In the genomic region with DNA sequence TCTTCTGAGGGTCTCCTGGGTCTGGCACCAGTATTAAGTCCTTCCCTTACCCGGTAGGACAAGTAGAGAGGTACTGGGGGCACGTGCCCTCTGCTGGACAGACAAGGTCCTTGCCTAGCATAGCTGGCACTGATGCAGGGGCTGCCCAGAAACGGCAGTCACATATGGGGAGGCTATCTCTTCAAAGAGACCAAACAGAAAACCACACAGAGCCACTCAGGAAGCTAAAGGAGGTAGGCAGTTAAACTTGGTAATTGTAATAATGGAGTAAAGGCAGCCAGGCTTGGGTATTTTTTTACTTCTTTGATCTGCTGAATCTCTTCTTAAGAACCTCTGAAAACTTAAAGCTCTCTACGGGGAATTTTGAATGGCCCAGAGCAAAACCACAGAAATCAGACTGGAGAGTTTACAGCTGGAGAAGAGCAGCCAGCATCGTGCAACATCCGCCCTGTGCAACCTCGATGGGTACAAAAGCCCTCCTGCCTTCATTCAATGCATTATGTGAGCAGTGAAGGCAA, we compare ENCODE assay signal across 8 mouse cellular contexts. TPM values are rescaled to one million over a fixed set of nuclear protein-coding genes. Genes with fewer than 3 reads are reported as not detected.
DNase-seq lines count a peak whose midpoint lies in the region; ATAC-seq and TF ChIP-seq lines count a peak whose summit lies in the region.

No protein-coding gene starts in this region.

- peaks cover 13% of the 10 kb centered on the region for H3K79me2 ChIP-seq in heart, adult 2 months (replicated peaks; ENCODE audit: control insufficient read depth, insufficient read depth, low read length)

- H3K9me3 ChIP-seq in heart, embryonic 10.5 days, result no peaks in the 10 kb centered on the region
- no peaks in the 10 kb centered on the region for H3K9me3 ChIP-seq in ES-Bruce4 (replicated peaks; ENCODE audit: control insufficient read depth, insufficient read depth, low read length, poor library complexity, severe bottlenecking)
- no peaks in the 10 kb centered on the region for H3K9me3 ChIP-seq in embryonic facial prominence, embryonic 13.5 days
- no peaks in the 10 kb centered on the region for H3K9me3 ChIP-seq in limb, embryonic 14.5 days (ENCODE audit: control insufficient read depth, low read length)
- H3K9me3 ChIP-seq in neural tube, embryonic 15.5 days (replicated peaks), result no peaks in the 10 kb centered on the region
- H3K9me3 ChIP-seq in hindbrain, embryonic 14.5 days (ENCODE audit: control insufficient read depth, low read length), result no peaks in the 10 kb centered on the region

- no peak for TF ChIP-seq POLR2A in heart, adult 2 months (IDR thresholded peaks at IDR 0.05; ENCODE audit: insufficient read depth, low read depth, low read length)
- no peak for TF ChIP-seq POLR2A in ES-Bruce4 (IDR thresholded peaks at IDR 0.05; ENCODE audit: insufficient read depth, low read length)
- TF ChIP-seq POLR2A in limb, embryonic 14.5 days (IDR thresholded peaks at IDR 0.05; ENCODE audit: borderline replicate concordance, extremely low read depth, insufficient read depth, insufficient read length), result no peak

- ATAC-seq in embryonic facial prominence, embryonic 13.5 days (ENCODE audit: insufficient number of reproducible peaks, insufficient read depth, low FRiP score, low TSS enrichment, low read depth), result peak; percentile 67; the same call in 1 of the 2 replicates
- ATAC-seq in limb, embryonic 14.5 days (ENCODE audit: low FRiP score, low read depth), result 0 out of 2 replicates have a peak, but pooled peaks have one; percentile 39
- no peak; the same call in 1 of the 2 replicates for ATAC-seq in neural tube, embryonic 15.5 days (ENCODE audit: low FRiP score)
- no peak for ATAC-seq in hindbrain, embryonic 14.5 days (ENCODE audit: low FRiP score)

- no peak for TF ChIP-seq EP300 in heart, adult 2 months (IDR thresholded peaks at IDR 0.05; ENCODE audit: insufficient read depth, low read depth, low read length)
- no peak for TF ChIP-seq EP300 in ES-Bruce4 (IDR thresholded peaks at IDR 0.05; ENCODE audit: insufficient read depth, low read depth, low read length)

- H3K9ac ChIP-seq in heart, adult 2 months (ENCODE audit: low read depth, low read length), result peak overlapping the region; percentile 45
- no peak overlapping the region for H3K9ac ChIP-seq in ES-Bruce4 (ENCODE audit: low read depth, poor library complexity, severe bottlenecking)
- H3K9ac ChIP-seq in embryonic facial prominence, embryonic 13.5 days, result 0 out of 2 replicates have a peak overlapping the region, but pooled peaks have one; percentile 51
- no peak overlapping the region for H3K9ac ChIP-seq in limb, embryonic 14.5 days (ENCODE audit: low read depth, low read length, severe bottlenecking)
- H3K9ac ChIP-seq in neural tube, embryonic 15.5 days (replicated peaks), result no peak overlapping the region
- H3K9ac ChIP-seq in hindbrain, embryonic 14.5 days, result no peak overlapping the region

- H3K4me1 ChIP-seq in heart, adult 2 months (ENCODE audit: control insufficient read depth, insufficient read depth, low read length), result peaks cover 51% of the 10 kb centered on the region
- peaks cover 38% of the 10 kb centered on the region for H3K4me1 ChIP-seq in heart, embryonic 10.5 days
- H3K4me1 ChIP-seq in ES-Bruce4 (ENCODE audit: control insufficient read depth, insufficient read depth, low read length), result no peaks in the 10 kb centered on the region
- peaks cover 65% of the 10 kb centered on the region for H3K4me1 ChIP-seq in embryonic facial prominence, embryonic 13.5 days
- H3K4me1 ChIP-seq in limb, embryonic 14.5 days (ENCODE audit: control insufficient read depth, insufficient read depth, low read length), result peaks cover 24% of the 10 kb centered on the region
- peaks cover 17% of the 10 kb centered on the region for H3K4me1 ChIP-seq in neural tube, embryonic 15.5 days
- 0 out of 2 replicates have a peak, but pooled peaks cover 2% of the 10 kb centered on the region for H3K4me1 ChIP-seq in hindbrain, embryonic 14.5 days (replicated peaks; ENCODE audit: control insufficient read depth, insufficient read depth, low read length)

- 28% methylated on average over 7 of the region's 7 CpGs for WGBS in heart, adult 2 months
- 58% methylated on average over 7 of the region's 7 CpGs for WGBS in heart, embryonic 10.5 days
- WGBS in embryonic facial prominence, embryonic 13.5 days, result 12% methylated on average over 7 of the region's 7 CpGs
- WGBS in limb, embryonic 14.5 days, result 34% methylated on average over 7 of the region's 7 CpGs
- 34% methylated on average over 7 of the region's 7 CpGs for WGBS in neural tube, embryonic 15.5 days
- WGBS in hindbrain, embryonic 14.5 days, result 45% methylated on average over 7 of the region's 7 CpGs

- peak in 1 of 2 experiments; percentile 72 for DNase-seq in heart, adult 2 months
- no peak for DNase-seq in heart, embryonic 10.5 days (ENCODE audit: low spot score)
- no peak for DNase-seq in limb, embryonic 14.5 days (ENCODE audit: low spot score)
- no peak for DNase-seq in hindbrain, embryonic 14.5 days (ENCODE audit: low spot score)
- no peak for DNase-seq in frontal cortex, postnatal 10 days (ENCODE audit: low spot score in 2 of 2)

- no peaks in the 10 kb centered on the region for H3K27me3 ChIP-seq in heart, adult 2 months (ENCODE audit: control insufficient read depth, insufficient read depth, low read length)
- H3K27me3 ChIP-seq in heart, embryonic 10.5 days (ENCODE audit: insufficient read depth, poor library complexity, severe bottlenecking), result no peaks in the 10 kb centered on the region
- H3K27me3 ChIP-seq in ES-Bruce4 (ENCODE audit: control insufficient read depth, insufficient read depth, low read length, poor library complexity, severe bottlenecking), result no peaks in the 10 kb centered on the region
- H3K27me3 ChIP-seq in embryonic facial prominence, embryonic 13.5 days, result no peaks in the 10 kb centered on the region
- H3K27me3 ChIP-seq in limb, embryonic 14.5 days (ENCODE audit: control insufficient read depth, insufficient read depth, low read length), result no peaks in the 10 kb centered on the region
- H3K27me3 ChIP-seq in neural tube, embryonic 15.5 days (replicated peaks), result no peaks in the 10 kb centered on the region
- H3K27me3 ChIP-seq in hindbrain, embryonic 14.5 days (ENCODE audit: control insufficient read depth, insufficient read depth, low read length), result no peaks in the 10 kb centered on the region

- intact Hi-C loops in heart, adult 2 months (cut with DNase I), result no loop called here

- no peak overlapping the region for H3K4me2 ChIP-seq in embryonic facial prominence, embryonic 13.5 days
- no peak overlapping the region for H3K4me2 ChIP-seq in limb, embryonic 14.5 days (replicated peaks; ENCODE audit: low read depth, low read length, severe bottlenecking)
- H3K4me2 ChIP-seq in neural tube, embryonic 15.5 days, result no peak overlapping the region
- no peak overlapping the region for H3K4me2 ChIP-seq in hindbrain, embryonic 14.5 days (replicated peaks)

- H3K27ac ChIP-seq in heart, adult 2 months, result peak overlapping the region; percentile 91
- no peak overlapping the region; the same call in 1 of the 2 replicates for H3K27ac ChIP-seq in heart, embryonic 10.5 days
- no peak overlapping the region for H3K27ac ChIP-seq in ES-Bruce4 (ENCODE audit: insufficient read depth, low read length)
- H3K27ac ChIP-seq in embryonic facial prominence, embryonic 13.5 days, result peak overlapping the region; percentile 82
- H3K27ac ChIP-seq in limb, embryonic 14.5 days (replicated peaks; ENCODE audit: low read depth, low read length), result no peak overlapping the region
- H3K27ac ChIP-seq in neural tube, embryonic 15.5 days (replicated peaks), result 0 out of 2 replicates have a peak overlapping the region, but pooled peaks have one; percentile 33
- no peak overlapping the region for H3K27ac ChIP-seq in hindbrain, embryonic 14.5 days

- TF ChIP-seq CTCF in heart, adult 2 months (IDR thresholded peaks at IDR 0.05), result peak; percentile 81
- TF ChIP-seq CTCF in ES-Bruce4 (IDR thresholded peaks at IDR 0.05; ENCODE audit: low read depth, low read length), result peak; percentile 9

- H3K36me3 ChIP-seq in heart, adult 2 months (ENCODE audit: control insufficient read depth, insufficient read depth, low read length), result peaks cover 34% of the 10 kb centered on the region
- H3K36me3 ChIP-seq in heart, embryonic 10.5 days, result no peaks in the 10 kb centered on the region
- no peaks in the 10 kb centered on the region for H3K36me3 ChIP-seq in ES-Bruce4 (ENCODE audit: control insufficient read depth, insufficient read depth, low read length, poor library complexity, severe bottlenecking)
- H3K36me3 ChIP-seq in embryonic facial prominence, embryonic 13.5 days, result no peaks in the 10 kb centered on the region
- H3K36me3 ChIP-seq in limb, embryonic 14.5 days (ENCODE audit: control insufficient read depth, insufficient read depth, low read length), result no peaks in the 10 kb centered on the region
- H3K36me3 ChIP-seq in neural tube, embryonic 15.5 days, result no peaks in the 10 kb centered on the region
- no peaks in the 10 kb centered on the region for H3K36me3 ChIP-seq in hindbrain, embryonic 14.5 days (replicated peaks; ENCODE audit: control insufficient read depth, insufficient read depth)

- no peak overlapping the region for H3K4me3 ChIP-seq in heart, adult 2 months
- no peak overlapping the region for H3K4me3 ChIP-seq in heart, embryonic 10.5 days
- H3K4me3 ChIP-seq in ES-Bruce4 (ENCODE audit: low read depth, low read length), result no peak overlapping the region
- H3K4me3 ChIP-seq in embryonic facial prominence, embryonic 13.5 days, result no peak overlapping the region
- H3K4me3 ChIP-seq in limb, embryonic 14.5 days (replicated peaks; ENCODE audit: low read length), result no peak overlapping the region
- H3K4me3 ChIP-seq in neural tube, embryonic 15.5 days (replicated peaks), result no peak overlapping the region
- no peak overlapping the region for H3K4me3 ChIP-seq in hindbrain, embryonic 14.5 days (replicated peaks; ENCODE audit: low read length)

RNA-seq across cellular contexts. Expression of a gene that starts 16.0 kb away (rescaled TPM):
- 10 to 100 TPM; 54.1 to 56.0 TPM for total RNA-seq in heart, adult 2 months (2021)
- 30.7 and 39.6 TPM in 2 replicates for polyA plus RNA-seq in heart, adult 2 months (2012; rRNA removed)
- 15.5 and 15.6 TPM in 2 replicates for polyA plus RNA-seq in heart, embryonic 10.5 days (2016; fragmentation: Nextera tagmentation; extraction: Ambion mirVana)
- polyA plus RNA-seq in ES-Bruce4 (2011; ENCODE audit: insufficient read depth, insufficient read length, low read depth, missing spikeins), result 1.8 and 6.1 TPM in 2 replicates
- polyA plus RNA-seq in embryonic facial prominence, embryonic 13.5 days (2015; fragmentation: Nextera tagmentation; extraction: Ambion mirVana), result 15.8 and 16.1 TPM in 2 replicates
- polyA plus RNA-seq in limb, embryonic 14.5 days (2012; rRNA removed), result 22.3 and 22.4 TPM in 2 replicates
- 13.1 and 13.5 TPM in 2 replicates for polyA plus RNA-seq in limb, embryonic 14.5 days (2014; fragmentation: Nextera tagmentation; extraction: Ambion mirVana)
- polyA plus RNA-seq in neural tube, embryonic 15.5 days (2015; fragmentation: Nextera tagmentation; extraction: Ambion mirVana), result 22.5 and 24.8 TPM in 2 replicates
- 18.1 and 18.7 TPM in 2 replicates for polyA plus RNA-seq in hindbrain, embryonic 14.5 days (2014; fragmentation: Nextera tagmentation; extraction: Ambion mirVana)

RNA-seq across cellular contexts. Expression of a gene that starts 57.7 kb away (rescaled TPM):
- 10 to 100 TPM; 13.1 to 15.5 TPM for total RNA-seq in heart, adult 2 months (2021)
- 10.3 and 14.6 TPM in 2 replicates for polyA plus RNA-seq in heart, adult 2 months (2012; rRNA removed)
- 19.5 and 22.4 TPM in 2 replicates for polyA plus RNA-seq in heart, embryonic 10.5 days (2016; fragmentation: Nextera tagmentation; extraction: Ambion mirVana)
- polyA plus RNA-seq in ES-Bruce4 (2011; ENCODE audit: insufficient read depth, insufficient read length, low read depth, missing spikeins), result 26.1 and 26.8 TPM in 2 replicates
- 22.8 and 24.0 TPM in 2 replicates for polyA plus RNA-seq in embryonic facial prominence, embryonic 13.5 days (2015; fragmentation: Nextera tagmentation; extraction: Ambion mirVana)
- 24.3 and 29.7 TPM in 2 replicates for polyA plus RNA-seq in limb, embryonic 14.5 days (2012; rRNA removed)
- 17.7 and 19.5 TPM in 2 replicates for polyA plus RNA-seq in limb, embryonic 14.5 days (2014; fragmentation: Nextera tagmentation; extraction: Ambion mirVana)
- 17.5 and 19.5 TPM in 2 replicates for polyA plus RNA-seq in neural tube, embryonic 15.5 days (2015; fragmentation: Nextera tagmentation; extraction: Ambion mirVana)
- 11.9 and 13.6 TPM in 2 replicates for polyA plus RNA-seq in hindbrain, embryonic 14.5 days (2014; fragmentation: Nextera tagmentation; extraction: Ambion mirVana)

Comparison
In these comparisons a context has a peak if more than half of its experiments do, and no peak if none do; other contexts are left out.
1. H3K27ac ChIP-seq: peak in heart, adult 2 months (single experiment), embryonic facial prominence, embryonic 13.5 days (single experiment) and neural tube, embryonic 15.5 days (single experiment); none in heart, embryonic 10.5 days (single experiment), ES-Bruce4 (single experiment), limb, embryonic 14.5 days (single experiment) and hindbrain, embryonic 14.5 days (single experiment).
2. H3K9ac ChIP-seq: peak in heart, adult 2 months (single experiment) and embryonic facial prominence, embryonic 13.5 days (single experiment); none in ES-Bruce4 (single experiment), limb, embryonic 14.5 days (single experiment), neural tube, embryonic 15.5 days (single experiment) and hindbrain, embryonic 14.5 days (single experiment).
3. ATAC-seq: peak in embryonic facial prominence, embryonic 13.5 days (single experiment) and limb, embryonic 14.5 days (single experiment); none in neural tube, embryonic 15.5 days (single experiment) and hindbrain, embryonic 14.5 days (single experiment).